Mouse (Mus musculus): Measurements from ENCODE around the gene Gm3238.
"Not testable (repeated sequence)": the region's sequence is repeated elsewhere in the genome, so short reads cannot be mapped to it uniquely, and the experiment has no call there.

The Gm3238 gene

DNA sequence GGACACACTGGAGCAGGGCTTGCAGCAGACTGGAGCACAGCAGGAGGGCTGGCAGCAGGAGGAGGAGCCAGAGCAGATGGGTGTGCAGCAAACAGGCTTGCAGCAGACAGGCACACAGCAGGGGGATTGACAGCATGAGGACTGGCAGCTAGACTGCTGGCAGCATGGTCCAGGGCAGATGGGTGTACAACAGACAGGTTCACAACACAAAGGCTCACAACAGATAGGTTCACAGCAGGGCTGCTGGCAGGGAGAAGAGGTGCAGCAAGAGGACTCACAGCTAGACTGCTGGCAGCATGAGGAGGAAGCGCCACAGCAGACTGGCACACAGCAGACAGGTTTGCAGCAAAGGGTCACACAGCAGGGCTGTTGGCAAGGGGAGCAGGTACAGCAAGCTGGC is 20.4 kb downstream of the Gm3238 start:
- DNase-seq (ENCODE audit: low read depth, low spot score): not testable (repeated sequence)

DNA sequence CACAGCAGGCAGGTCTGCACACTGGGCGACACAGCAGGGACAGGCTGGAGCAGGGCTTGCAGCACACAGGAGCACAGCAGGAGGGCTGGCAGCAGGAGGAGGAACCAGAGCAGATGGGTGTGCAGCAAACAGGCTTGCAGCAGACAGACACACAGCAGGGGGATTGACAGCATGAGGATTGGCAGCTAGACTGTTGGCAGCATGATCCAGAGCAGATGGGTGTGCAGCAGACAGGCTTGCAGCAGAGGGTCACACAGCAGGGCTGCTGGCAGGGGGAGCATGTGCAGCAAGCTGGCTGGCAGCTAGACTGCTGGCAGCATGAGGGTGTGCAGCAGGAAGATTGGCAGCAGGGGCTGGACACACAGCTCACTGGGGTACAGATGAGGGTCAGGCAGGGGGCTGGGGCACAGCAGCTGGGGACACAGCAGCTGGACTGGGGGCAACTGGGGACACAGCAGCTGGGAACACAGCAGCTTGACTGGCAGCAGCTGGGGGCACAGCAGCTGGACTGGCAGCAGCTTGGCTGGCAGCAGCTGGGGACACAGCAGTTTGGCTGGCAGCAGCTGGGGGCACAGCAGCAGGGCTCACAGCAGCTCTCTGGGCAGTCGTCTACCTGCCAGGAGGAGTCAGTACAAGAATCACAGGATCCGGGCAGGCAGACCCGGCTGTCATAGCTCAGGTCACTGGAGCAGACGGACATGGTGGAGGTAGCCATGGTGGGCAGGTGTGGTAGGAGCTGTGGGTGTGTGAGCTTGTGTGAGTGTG is 29.0 kb downstream of the Gm3238 start, which contains the start of gene Gm18596:
Gene Gm18596 (minus strand): TSS at position 715 of the 765 bp plus-strand sequence.
- not testable (repeated sequence) for DNase-seq (ENCODE audit: low read depth, low spot score)

DNA sequence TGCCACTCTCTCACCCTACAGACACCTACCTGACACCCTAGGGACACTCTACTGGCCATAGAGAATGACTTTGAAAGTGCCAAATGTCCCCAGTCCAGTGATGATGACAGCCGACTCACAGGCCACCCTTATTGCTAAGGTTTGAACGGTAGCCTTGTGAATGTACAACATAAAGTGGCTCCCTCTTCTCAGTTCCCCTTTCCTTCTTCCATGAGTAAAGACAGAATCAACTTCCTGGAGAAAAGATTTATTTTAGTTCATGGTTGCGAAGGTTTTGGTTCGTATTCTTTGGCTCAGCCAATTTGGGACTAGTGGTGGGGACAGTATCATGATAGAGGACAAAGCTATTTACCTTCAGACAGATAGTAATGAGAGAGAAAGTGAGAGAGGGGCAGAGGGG is 32.2 kb downstream of the Gm3238 start:
- DNase-seq (ENCODE audit: low read depth, low spot score): no peak

DNA sequence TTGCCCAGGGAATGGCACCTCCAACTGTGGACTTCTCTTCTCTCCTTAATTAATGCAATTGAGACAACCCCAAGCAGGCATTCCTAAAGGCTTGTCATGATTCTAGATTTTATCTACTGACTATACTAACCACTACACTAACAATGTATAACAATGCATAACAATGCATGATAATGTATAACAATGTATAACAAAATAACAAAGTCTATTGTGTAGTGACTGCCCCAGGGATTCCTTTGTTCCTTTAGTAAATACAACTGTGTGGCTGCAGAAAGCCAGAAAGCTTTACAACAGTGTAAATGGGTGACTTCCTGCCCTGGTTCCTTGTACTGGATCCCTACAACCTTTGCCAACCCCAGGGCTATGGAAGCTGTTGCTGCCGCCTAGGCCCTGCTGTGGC is 35.2 kb downstream of the Gm3238 start:
- peak; percentile 12 for DNase-seq (ENCODE audit: low read depth, low spot score)

DNA sequence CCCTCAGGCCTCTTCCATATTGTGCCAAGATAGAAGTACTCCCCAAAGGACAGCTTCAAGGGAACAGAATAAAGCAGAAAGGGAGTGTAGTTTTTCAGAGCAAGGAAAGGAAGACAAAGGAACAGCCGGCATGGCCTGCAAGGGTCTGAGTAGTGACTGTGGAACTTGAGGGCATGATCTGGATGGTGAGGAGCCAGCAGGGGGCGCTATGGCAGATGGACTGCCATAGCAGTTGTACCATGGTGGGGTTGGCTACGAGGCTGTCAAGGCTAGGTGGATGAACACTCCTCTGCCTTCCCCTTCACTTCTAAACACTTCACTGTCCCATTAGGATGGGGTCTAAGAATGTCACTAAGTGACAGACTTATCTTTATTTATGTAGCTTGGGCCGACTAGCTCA is 41.9 kb downstream of the Gm3238 start:
- peak; percentile 60 for DNase-seq (ENCODE audit: low read depth, low spot score)

DNA sequence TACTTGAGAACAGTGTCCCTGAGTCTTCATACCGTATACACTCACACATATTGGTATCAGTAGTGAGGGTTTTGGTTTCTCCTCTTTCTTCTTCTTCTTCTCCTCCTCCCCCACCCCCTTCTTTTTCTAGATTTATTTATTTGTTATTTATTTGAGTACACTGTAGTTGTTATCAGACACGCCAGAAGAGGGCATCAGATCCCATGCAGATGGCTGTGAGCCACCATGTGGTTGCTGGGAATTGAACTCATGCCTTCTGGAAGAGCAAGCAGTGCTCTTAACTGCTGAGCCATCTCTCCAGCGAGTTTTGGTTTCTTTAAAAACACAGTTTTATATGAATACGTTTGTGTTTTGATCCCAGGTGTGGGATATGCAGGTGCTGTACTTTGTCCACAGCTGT is 42.8 kb downstream of the Gm3238 start:
- DNase-seq (ENCODE audit: low read depth, low spot score): peak; percentile 36

DNA sequence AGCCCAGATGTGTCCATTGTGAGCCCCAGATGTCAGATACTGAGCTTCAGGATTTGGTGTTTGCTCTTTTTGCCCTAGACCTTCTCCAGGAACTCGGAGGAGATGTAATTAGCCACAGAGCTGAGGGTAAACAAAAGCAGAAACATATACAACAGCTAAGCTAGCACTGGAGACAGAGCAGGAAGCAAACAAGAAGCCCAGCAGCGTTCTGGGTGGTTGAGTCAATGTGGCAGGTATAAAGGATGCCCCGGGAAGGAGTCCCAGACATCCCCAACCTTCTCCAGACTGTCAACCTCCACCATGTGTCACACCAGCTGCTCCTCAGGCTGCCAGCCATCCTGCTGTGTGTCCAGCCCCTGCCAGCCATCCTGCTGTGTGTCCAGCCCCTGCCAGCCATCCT is 44.9 kb downstream of the Gm3238 start, which contains the start of gene Gm10100:
Gene Gm10100 (plus strand): TSS at position 301 of the 400 bp plus-strand sequence.
- no peak for DNase-seq (ENCODE audit: low read depth, low spot score)

DNA sequence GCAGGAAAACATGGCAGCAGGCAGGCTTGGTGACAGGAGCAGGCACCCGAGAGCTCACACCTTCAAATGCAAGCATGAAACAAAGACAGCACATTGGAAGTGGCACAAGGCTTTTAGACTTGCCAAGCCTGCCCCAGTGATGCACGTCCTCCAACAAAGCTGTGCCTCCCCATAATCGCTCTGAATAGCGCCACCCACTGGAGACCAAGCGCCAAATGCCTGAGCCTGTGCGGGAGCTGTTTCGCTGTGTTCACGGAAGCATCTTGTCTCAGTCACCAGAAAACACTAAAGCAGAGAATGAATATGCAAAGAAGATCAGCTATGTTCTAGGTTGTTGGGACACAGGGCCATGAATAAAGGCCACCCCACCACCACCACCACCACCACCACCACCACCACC is 46.3 kb downstream of the Gm3238 start:
- DNase-seq (ENCODE audit: low read depth, low spot score): peak; percentile 25
